Mouse (Mus musculus) embryonic facial prominence, embryonic 13.5 days (tissue): ENCODE results near the gene Ccdc7b. TPM values are rescaled to one million over a fixed set of nuclear protein-coding genes. Genes with fewer than 3 reads are reported as not detected.
"Not testable (repeated sequence)": the region's sequence is repeated elsewhere in the genome, so short reads cannot be mapped to it uniquely, and the experiment has no call there.

Experiments used
- ATAC-seq: fragments of 200-750 bp; cut with Nextera tagmentation; 2 replicates; pipeline ENCODE4 v1.8.0; 2017; ENCODE audit warnings: low read depth; ENCODE audit not compliant: insufficient number of reproducible peaks, insufficient read depth, low FRiP score, low TSS enrichment
- H3K27ac ChIP-seq: fragments of 300-500 bp; sonication (generic); 2 replicates; pipeline ENCODE4 v1.5.1; 2015; ENCODE audit warnings: moderate library complexity, mild to moderate bottlenecking, inconsistent platforms
- H3K27me3 ChIP-seq: fragments of 300-500 bp; sonication (generic); 2 replicates; pipeline ENCODE4 v1.6.1; 2015; ENCODE audit warnings: mild to moderate bottlenecking, inconsistent platforms
- H3K36me3 ChIP-seq: fragments of 300-500 bp; sonication (generic); 2 replicates; pipeline ENCODE4 v1.6.1; 2015; ENCODE audit warnings: mild to moderate bottlenecking, inconsistent platforms
- H3K4me1 ChIP-seq: fragments of 300-500 bp; sonication (generic); 2 replicates; pipeline ENCODE4 v1.6.1; 2015; ENCODE audit warnings: inconsistent platforms
- H3K4me2 ChIP-seq: fragments of 300-500 bp; sonication (generic); 2 replicates; pipeline ENCODE4 v1.6.1; 2015; ENCODE audit warnings: moderate library complexity, mild to moderate bottlenecking, inconsistent platforms
- H3K4me3 ChIP-seq: fragments of 300-500 bp; sonication (generic); 2 replicates; pipeline ENCODE4 v1.5.1; 2015; ENCODE audit warnings: mild to moderate bottlenecking, inconsistent platforms
- H3K9ac ChIP-seq: fragments of 300-500 bp; sonication (generic); 2 replicates; pipeline ENCODE4 v1.6.1; 2015; ENCODE audit warnings: mild to moderate bottlenecking, inconsistent platforms
- H3K9me3 ChIP-seq: fragments of 300-500 bp; sonication (generic); 2 replicates; pipeline ENCODE4 v1.6.1; 2016; ENCODE audit warnings: inconsistent platforms
- WGBS: fragments of 180-500 bp; shearing (Covaris S2); methylation state at CpG from one replicate; pipeline ENCODE4 v1.1.7; 2015; ENCODE audit warnings: mixed read lengths; 5-methylcytosine and 5-hydroxymethylcytosine counted together
- polyA plus RNA-seq: library from polyadenylated mRNA; unstranded; fragments of >200 nt; fragmentation: Nextera tagmentation; extraction: Ambion mirVana; gene quantifications from 2 replicates; pipeline ENCODE4 v1.2.1, GENCODE M21; 2015

The Ccdc7b gene
- not detected in 2 replicates for polyA plus RNA-seq

DNA sequence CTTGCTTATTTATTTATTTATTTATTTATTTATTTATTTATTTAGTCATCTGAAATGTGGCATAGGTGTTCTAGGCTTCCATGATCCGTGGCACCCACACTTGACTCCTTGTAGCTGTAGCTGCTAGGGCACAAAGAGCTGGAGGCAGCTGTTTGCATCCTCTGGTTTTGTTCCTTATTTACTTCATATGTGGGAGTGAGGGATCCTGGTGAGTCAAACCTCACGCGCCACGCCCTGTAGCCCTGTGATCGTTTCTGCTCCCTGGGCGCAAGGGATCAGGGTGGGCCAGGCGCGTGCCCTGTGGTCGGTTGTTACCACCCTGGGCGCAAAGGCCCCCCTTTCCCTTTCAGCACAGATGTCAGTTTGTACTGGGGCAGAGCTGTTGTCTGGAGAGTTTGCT lies at the start of gene Ccdc7b:
Ccdc7b (plus strand) TSS at position 301 of the 400 bp plus-strand sequence.
- 79% methylated on average over 1 of the region's 10 CpGs for WGBS
- H3K9ac ChIP-seq, H3K4me1 ChIP-seq, H3K4me3 ChIP-seq, H3K9me3 ChIP-seq, H3K36me3 ChIP-seq, H3K4me2 ChIP-seq, ATAC-seq, H3K27ac ChIP-seq, H3K27me3 ChIP-seq: not testable (repeated sequence)

GRCm38 (mm10) chr8:129065417-129065816 lies 1.5 kb upstream of the Ccdc7b start, which contains the start of gene Ccdc7a:
Ccdc7a (minus strand) TSS chr8:129065517.
- H3K27me3 ChIP-seq, ATAC-seq, H3K4me3 ChIP-seq, H3K9ac ChIP-seq, H3K36me3 ChIP-seq, H3K9me3 ChIP-seq, H3K4me2 ChIP-seq, H3K27ac ChIP-seq, H3K4me1 ChIP-seq: not testable (repeated sequence)
- 81% methylated on average over 2 of the region's 11 CpGs for WGBS

DNA sequence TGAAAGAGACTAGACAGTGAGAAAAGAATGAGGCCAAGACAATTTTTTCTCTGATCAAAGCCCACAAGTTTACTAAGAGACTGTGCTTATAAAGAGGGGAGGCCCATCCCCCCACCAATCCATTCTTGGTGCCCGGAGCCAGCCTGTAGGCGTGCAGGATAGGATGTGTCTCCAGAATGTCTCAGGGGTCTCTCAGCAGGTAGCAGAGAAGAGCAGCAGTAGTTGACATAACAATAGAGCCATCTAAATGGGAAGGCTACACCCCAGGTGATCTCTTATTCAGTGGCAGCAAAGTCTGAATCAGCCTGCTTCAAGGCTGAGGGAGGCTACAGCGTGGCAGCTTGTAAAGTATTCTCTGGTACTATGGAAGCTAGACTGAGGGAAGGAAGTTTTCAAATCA lies 48.8 kb downstream of the Ccdc7b start:
- not testable (repeated sequence) for H3K4me1 ChIP-seq, H3K4me2 ChIP-seq, H3K27ac ChIP-seq, H3K4me3 ChIP-seq, H3K27me3 ChIP-seq, H3K9me3 ChIP-seq, H3K9ac ChIP-seq, ATAC-seq, H3K36me3 ChIP-seq
- 37% methylated on average over 3 of the region's 3 CpGs for WGBS

DNA sequence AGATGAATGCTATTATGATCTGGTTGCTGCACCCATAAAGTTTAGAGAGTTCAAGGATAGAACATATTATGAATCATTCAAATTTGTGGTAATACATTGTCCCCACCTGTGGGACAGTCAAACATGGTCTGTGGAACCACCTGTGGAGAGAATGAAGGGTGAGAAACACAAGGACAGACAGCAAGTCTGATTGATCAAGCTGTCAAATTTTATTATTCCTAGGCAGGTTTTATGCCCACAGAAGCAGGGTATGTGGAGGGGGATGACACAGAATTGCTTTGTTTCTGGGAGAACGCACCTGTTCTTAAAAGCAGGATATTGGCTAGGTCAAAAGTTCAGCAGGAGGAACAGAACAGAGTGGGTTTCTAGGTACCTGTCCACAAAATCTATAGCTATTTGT lies 64.6 kb downstream of the Ccdc7b start, which contains the start of gene Gm10999:
Gm10999 (minus strand) TSS at position 101 of the 400 bp plus-strand sequence.
- ATAC-seq = no peak
- H3K4me2 ChIP-seq = no peak within 1 kb of the TSS
- no peak within 1 kb of the TSS for H3K9ac ChIP-seq
- H3K27ac ChIP-seq = no peak within 1 kb of the TSS
- no peaks in the 10 kb centered on the region for H3K9me3 ChIP-seq
- WGBS = 88% methylated on average over 1 of the region's 1 CpGs
- H3K4me1 ChIP-seq = no peaks in the 10 kb centered on the region
- H3K27me3 ChIP-seq = no peaks in the 10 kb centered on the region
- H3K36me3 ChIP-seq = no peaks in the 10 kb centered on the region
- no peak within 1 kb of the TSS for H3K4me3 ChIP-seq

DNA sequence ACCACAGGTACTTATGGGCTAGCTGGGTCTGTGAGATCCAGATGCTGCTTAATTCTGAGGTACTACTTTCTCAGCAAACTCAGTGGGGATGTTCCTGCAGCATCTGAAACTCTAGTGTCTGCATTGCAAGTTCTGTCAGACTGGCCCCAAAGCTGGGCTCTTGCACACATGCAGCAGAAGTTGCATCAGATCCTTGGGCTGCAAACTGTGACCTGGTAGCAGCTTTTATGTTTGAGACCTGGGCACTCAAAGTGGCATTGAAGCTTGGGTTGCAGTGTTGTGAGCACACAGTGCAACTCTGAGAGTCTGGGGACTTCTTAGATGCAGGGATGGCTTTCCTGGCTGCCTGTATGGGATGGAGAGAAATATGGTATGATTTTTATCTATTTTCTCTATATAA lies 66.5 kb downstream of the Ccdc7b start:
- Histone ChIP-seq H3K4me1 (no peaks in the 10 kb centered on the region), H3K4me3 (no peak overlapping the region), H3K4me2 (no peak overlapping the region), H3K27ac (no peak overlapping the region), H3K36me3 (no peaks in the 10 kb centered on the region), H3K9me3 (no peaks in the 10 kb centered on the region), H3K9ac (no peak overlapping the region), H3K27me3 (no peaks in the 10 kb centered on the region)
- no peak for ATAC-seq

Other genes starting within 250 kb of the Ccdc7b start
- not detected in 2 replicates for gene Ccdc7a, start 1.6 kb upstream of the Ccdc7b start, polyA plus RNA-seq
- not detected in 2 replicates for gene Gm10999, start 64.5 kb downstream of the Ccdc7b start, polyA plus RNA-seq
- gene 2610044O15Rik8, start 167.3 kb downstream of the Ccdc7b start, polyA plus RNA-seq = 28.4 and 31.6 TPM in 2 replicates